Mouse (Mus musculus): ENCODE measurements around the gene Arhgef25. TPM values are rescaled to one million over a fixed set of nuclear protein-coding genes. Genes with fewer than 3 reads are reported as not detected.
A peak's percentile ranks its signal among the peaks of the same experiment; 100 is the strongest.

Gene Arhgef25
- polyA plus RNA-seq, 1 experiment: 25.0 TPM

- TF ChIP-seq POLR2A (IDR thresholded peaks at IDR 0.05; ENCODE audit: borderline replicate concordance, control insufficient read depth, low read depth, low read length) (no peak), CTCF (IDR thresholded peaks at IDR 0.05; ENCODE audit: control insufficient read depth, insufficient read depth, low read length) (no peak)
- H3K4me3 ChIP-seq (replicated peaks; ENCODE audit: control insufficient read depth, low read depth, low read length): no peak overlapping the region
- peaks cover 2% of the 10 kb centered on the region; the same call in 1 of the 2 replicates for H3K4me1 ChIP-seq (ENCODE audit: control insufficient read depth, insufficient read depth, low read length)
- 62% methylated on average over 16 of the region's 16 CpGs for WGBS
- H3K27ac ChIP-seq (ENCODE audit: control insufficient read depth, insufficient read depth, low read depth, low read length, poor library complexity): no peak overlapping the region
These were observed 16.5 kb downstream of the Arhgef25 start for GRCm38 (mm10) chr10:127173148-127174065.

- WGBS: 89% methylated on average over 15 of the region's 15 CpGs
- TF ChIP-seq POLR2A (IDR thresholded peaks at IDR 0.05; ENCODE audit: borderline replicate concordance, control insufficient read depth, low read depth, low read length) (no peak), CTCF (IDR thresholded peaks at IDR 0.05; ENCODE audit: control insufficient read depth, insufficient read depth, low read length) (no peak)
- no peak overlapping the region for H3K4me3 ChIP-seq (replicated peaks; ENCODE audit: control insufficient read depth, low read depth, low read length)
- no peak overlapping the region for H3K27ac ChIP-seq (ENCODE audit: control insufficient read depth, insufficient read depth, low read depth, low read length, poor library complexity)
- H3K4me1 ChIP-seq (ENCODE audit: control insufficient read depth, insufficient read depth, low read length): peaks cover 3% of the 10 kb centered on the region; the same call in 1 of the 2 replicates
These were observed 18.2 kb downstream of the Arhgef25 start for GRCm38 (mm10) chr10:127171631-127172200.

DNA sequence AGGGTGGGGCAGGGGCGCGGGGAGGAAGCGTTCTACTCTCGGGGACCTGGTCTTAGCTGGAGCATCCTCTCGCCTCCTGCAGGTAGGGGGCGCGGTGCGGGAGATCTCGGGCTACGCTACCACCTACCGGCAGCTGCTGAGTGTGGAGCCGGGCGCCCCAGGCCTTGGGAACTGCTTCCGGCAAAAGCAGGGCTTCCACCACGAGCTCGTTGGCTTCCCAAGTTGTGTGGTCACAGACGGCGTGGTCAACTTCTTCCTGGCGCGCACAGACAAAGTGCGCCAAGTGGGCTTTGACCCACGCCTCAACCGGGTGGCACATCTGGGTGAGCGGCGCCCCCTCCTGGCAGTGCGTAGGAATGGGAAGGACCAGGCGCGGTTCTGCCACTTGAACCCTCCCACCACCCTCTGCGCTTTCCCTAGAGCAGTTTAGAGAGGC lies 19.0 kb downstream of the Arhgef25 start:
- Histone ChIP-seq H3K4me3 (replicated peaks; ENCODE audit: control insufficient read depth, low read depth, low read length) (peak overlapping the region; percentile 60), H3K27ac (ENCODE audit: control insufficient read depth, insufficient read depth, low read depth, low read length, poor library complexity) (peak overlapping the region; percentile 16; the same call in 1 of the 2 replicates), H3K4me1 (ENCODE audit: control insufficient read depth, insufficient read depth, low read length) (peaks cover 5% of the 10 kb centered on the region; the same call in 1 of the 2 replicates)
- TF ChIP-seq CTCF (IDR thresholded peaks at IDR 0.05; ENCODE audit: control insufficient read depth, insufficient read depth, low read length) (peak; percentile 94), POLR2A (IDR thresholded peaks at IDR 0.05; ENCODE audit: borderline replicate concordance, control insufficient read depth, low read depth, low read length) (peak; percentile 35; the same call in 1 of the 2 replicates)
- WGBS: 2% methylated on average over 29 of the region's 29 CpGs

DNA sequence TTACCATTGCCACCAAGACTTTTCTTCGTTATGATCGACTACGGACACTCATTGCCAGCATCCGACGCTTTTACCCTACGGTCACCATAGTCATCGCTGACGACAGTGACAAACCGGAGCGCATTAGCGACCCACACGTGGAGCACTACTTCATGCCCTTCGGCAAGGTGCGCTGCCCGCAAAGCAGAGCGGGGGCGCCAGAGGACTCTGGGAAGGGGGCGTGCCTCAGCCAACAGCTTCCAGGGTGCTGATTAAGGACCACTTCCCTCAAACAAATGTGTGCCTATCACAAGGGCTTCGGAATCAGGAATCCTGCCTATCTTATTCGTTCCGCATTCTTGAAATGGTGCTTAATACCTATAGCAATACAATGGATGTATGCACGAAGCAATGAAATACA lies 19.9 kb downstream of the Arhgef25 start:
- no peak overlapping the region for H3K27ac ChIP-seq (ENCODE audit: control insufficient read depth, insufficient read depth, low read depth, low read length, poor library complexity)
- no peak overlapping the region for H3K4me3 ChIP-seq (replicated peaks; ENCODE audit: control insufficient read depth, low read depth, low read length)
- peaks cover 5% of the 10 kb centered on the region; the same call in 1 of the 2 replicates for H3K4me1 ChIP-seq (ENCODE audit: control insufficient read depth, insufficient read depth, low read length)
- TF ChIP-seq POLR2A (IDR thresholded peaks at IDR 0.05; ENCODE audit: borderline replicate concordance, control insufficient read depth, low read depth, low read length) (no peak), CTCF (IDR thresholded peaks at IDR 0.05; ENCODE audit: control insufficient read depth, insufficient read depth, low read length) (no peak)
- WGBS: 74% methylated on average over 22 of the region's 22 CpGs

GRCm38 (mm10) chr10:127167614-127168192 lies 22.2 kb downstream of the Arhgef25 start:
- peak overlapping the region; percentile 38 for H3K4me3 ChIP-seq (replicated peaks; ENCODE audit: control insufficient read depth, low read depth, low read length)
- WGBS: 46% methylated on average over 10 of the region's 10 CpGs
- TF ChIP-seq CTCF (IDR thresholded peaks at IDR 0.05; ENCODE audit: control insufficient read depth, insufficient read depth, low read length) (no peak), POLR2A (IDR thresholded peaks at IDR 0.05; ENCODE audit: borderline replicate concordance, control insufficient read depth, low read depth, low read length) (no peak)
- peaks cover 7% of the 10 kb centered on the region; the same call in 1 of the 2 replicates for H3K4me1 ChIP-seq (ENCODE audit: control insufficient read depth, insufficient read depth, low read length)
- peak overlapping the region; percentile 57 for H3K27ac ChIP-seq (ENCODE audit: control insufficient read depth, insufficient read depth, low read depth, low read length, poor library complexity)

DNA sequence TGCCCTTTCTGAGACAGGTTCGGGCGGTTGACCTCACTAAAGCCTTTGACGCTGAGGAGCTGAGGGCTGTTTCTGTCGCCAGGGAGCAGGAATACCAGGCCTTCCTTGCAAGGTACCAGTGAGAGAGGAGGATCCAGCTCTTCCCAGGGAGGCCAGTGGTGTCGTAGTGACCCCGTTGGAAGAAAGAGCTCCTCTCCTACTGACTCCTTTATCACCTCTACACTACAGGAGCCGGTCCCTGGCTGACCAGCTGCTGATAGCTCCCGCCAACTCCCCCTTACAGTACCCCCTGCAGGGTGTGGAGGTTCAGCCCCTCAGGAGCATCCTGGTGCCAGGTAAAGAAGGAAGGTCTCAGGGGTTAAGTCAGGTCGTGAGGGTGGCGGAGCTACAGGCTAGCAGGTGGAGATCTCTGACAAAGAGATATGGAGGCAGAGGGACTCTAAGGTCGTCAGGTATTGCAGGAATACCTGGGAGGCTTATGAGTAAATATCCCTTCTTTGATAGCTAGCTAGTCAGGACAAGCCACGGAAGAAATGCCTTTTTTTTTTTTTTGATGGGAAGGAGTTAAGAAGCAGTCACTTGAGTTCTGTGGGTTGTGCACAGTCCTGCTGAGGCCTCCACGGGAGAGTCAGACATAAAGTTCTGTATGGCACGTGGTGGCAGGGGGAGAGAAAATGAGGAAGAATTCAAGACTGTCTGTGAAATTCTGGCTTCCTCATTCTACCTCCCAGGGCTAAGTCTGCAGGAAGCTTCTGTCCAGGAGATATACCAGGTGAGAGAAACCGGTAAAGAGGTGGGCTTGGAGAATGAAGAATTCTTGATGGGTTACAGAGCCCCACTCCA lies 22.9 kb downstream of the Arhgef25 start:
- H3K27ac ChIP-seq (ENCODE audit: control insufficient read depth, insufficient read depth, low read depth, low read length, poor library complexity): peak overlapping the region; percentile 99
- WGBS: 18% methylated on average over 15 of the region's 15 CpGs
- peak overlapping the region; percentile 93 for H3K4me3 ChIP-seq (replicated peaks; ENCODE audit: control insufficient read depth, low read depth, low read length)
- no peak for TF ChIP-seq POLR2A (IDR thresholded peaks at IDR 0.05; ENCODE audit: borderline replicate concordance, control insufficient read depth, low read depth, low read length)
- no peak for TF ChIP-seq CTCF (IDR thresholded peaks at IDR 0.05; ENCODE audit: control insufficient read depth, insufficient read depth, low read length)
- peaks cover 7% of the 10 kb centered on the region; the same call in 1 of the 2 replicates for H3K4me1 ChIP-seq (ENCODE audit: control insufficient read depth, insufficient read depth, low read length)

GRCm38 (mm10) chr10:127166404-127166715 lies 23.5 kb downstream of the Arhgef25 start:
- peak overlapping the region; percentile 99 for H3K27ac ChIP-seq (ENCODE audit: control insufficient read depth, insufficient read depth, low read depth, low read length, poor library complexity)

More at GRCm38 (mm10) chr10:127166404-127166715, 23.5 kb downstream of the Arhgef25 start:
- TF ChIP-seq CTCF (IDR thresholded peaks at IDR 0.05; ENCODE audit: control insufficient read depth, insufficient read depth, low read length) (no peak), POLR2A (IDR thresholded peaks at IDR 0.05; ENCODE audit: borderline replicate concordance, control insufficient read depth, low read depth, low read length) (no peak)
- Histone ChIP-seq H3K4me3 (replicated peaks; ENCODE audit: control insufficient read depth, low read depth, low read length) (peak overlapping the region; percentile 93), H3K4me1 (ENCODE audit: control insufficient read depth, insufficient read depth, low read length) (peaks cover 7% of the 10 kb centered on the region; the same call in 1 of the 2 replicates)
- 22% methylated on average over 11 of the region's 11 CpGs for WGBS

Measured in bone marrow, adult 2 months (tissue).